Mouse (Mus musculus) ES-E14 (cell line): ENCODE measurements around the gene Exoc4. TPM values are rescaled to one million over a fixed set of nuclear protein-coding genes. Genes with fewer than 3 reads are reported as not detected.

Experiments
- DNase-seq: peaks from one replicate; pipeline ENCODE4 v3.0.0-alpha.2; 2013; ENCODE audit warnings: low read depth, low spot score
- H3K27ac ChIP-seq: 2 replicates; pipeline ENCODE4 v1.5.1; 2012; ENCODE audit warnings: low read depth, mild to moderate bottlenecking, low read length, moderate library complexity, mixed read lengths; ENCODE audit not compliant: poor library complexity, insufficient read depth, severe bottlenecking
- H3K36me3 ChIP-seq: 2 replicates; pipeline ENCODE4 v1.6.1; 2012; ENCODE audit warnings: mild to moderate bottlenecking, low read length, moderate library complexity, mixed read lengths; ENCODE audit not compliant: control insufficient read depth, poor library complexity, insufficient read depth, severe bottlenecking
- H3K4me1 ChIP-seq, 2 experiments: fragments of 150-350 bp in 1 of 2; sonication (generic) in 1 of 2; 2 replicates each; pipeline ENCODE4 v1.6.1; 2012; ENCODE audit warnings: low read length in 2 of 2, mild to moderate bottlenecking in 1 of 2, mixed read lengths in 1 of 2; ENCODE audit not compliant: control insufficient read depth in 2 of 2, insufficient read depth in 2 of 2, poor library complexity in 1 of 2
- H3K4me3 ChIP-seq, 2 experiments: fragments of 150-350 bp in 1 of 2; sonication (generic) in 1 of 2; 2 replicates each; pipeline ENCODE4 v1.5.1; 2012; ENCODE audit warnings: low read length in 2 of 2, low read depth in 1 of 2, mild to moderate bottlenecking in 1 of 2, mixed read lengths in 1 of 2; ENCODE audit not compliant: insufficient read depth in 1 of 2, poor library complexity in 1 of 2, severe bottlenecking in 1 of 2
- H3K9ac ChIP-seq: 2 replicates; pipeline ENCODE4 v1.6.1; 2012; ENCODE audit warnings: low read depth, mild to moderate bottlenecking, low read length, mixed read lengths; ENCODE audit not compliant: poor library complexity, insufficient read depth, severe bottlenecking
- H3K9me3 ChIP-seq: fragments of 150-350 bp; sonication (generic); 2 replicates; pipeline ENCODE4 v1.6.1; 2012; ENCODE audit warnings: low read depth, mild to moderate bottlenecking, low read length; ENCODE audit not compliant: control insufficient read depth, insufficient read depth
- CHD2 ChIP-seq: IDR thresholded peaks from 2 replicates; pipeline ENCODE4 v1.6.1; 2014; ENCODE audit warnings: mild to moderate bottlenecking, low read depth, low read length, inconsistent platforms
- HCFC1 ChIP-seq: IDR thresholded peaks from 2 replicates; pipeline ENCODE4 v1.6.1; 2012; ENCODE audit warnings: low read length, inconsistent platforms, borderline replicate concordance; ENCODE audit not compliant: insufficient read depth
- MAFK ChIP-seq: IDR thresholded peaks from 2 replicates; pipeline ENCODE4 v1.6.1; 2014; ENCODE audit warnings: mild to moderate bottlenecking, low read depth, low read length, inconsistent platforms; ENCODE audit not compliant: insufficient read depth
- ZC3H11A ChIP-seq: IDR thresholded peaks from 2 replicates; pipeline ENCODE4 v1.6.1; 2012; ENCODE audit warnings: low read depth, mild to moderate bottlenecking, inconsistent platforms, low read length, borderline replicate concordance
- ZNF384 ChIP-seq: IDR thresholded peaks from 2 replicates; pipeline ENCODE4 v1.6.1; 2012; ENCODE audit warnings: low read depth, low read length, inconsistent platforms
- in situ Hi-C, 2 experiments: fragments of 600-800 bp; cut with MboI; formaldehyde crosslinking; loops; one replicate each; pipeline ENCODE4 v1.15.1; 2025; ENCODE audit warnings: low sequenced_read_pairs in 2 of 2, inconsistent platforms in 1 of 2; ENCODE audit not compliant: unreplicated experiment in 2 of 2
- total RNA-seq: library from RNA; depleted of rRNA; stranded (reverse); fragments of 300-350 nt; gene quantifications from 2 replicates; pipeline ENCODE4 v1.2.3, GENCODE M21; 2012

The Exoc4 gene
- total RNA-seq, 1 experiment, result 99.3 TPM

DNA sequence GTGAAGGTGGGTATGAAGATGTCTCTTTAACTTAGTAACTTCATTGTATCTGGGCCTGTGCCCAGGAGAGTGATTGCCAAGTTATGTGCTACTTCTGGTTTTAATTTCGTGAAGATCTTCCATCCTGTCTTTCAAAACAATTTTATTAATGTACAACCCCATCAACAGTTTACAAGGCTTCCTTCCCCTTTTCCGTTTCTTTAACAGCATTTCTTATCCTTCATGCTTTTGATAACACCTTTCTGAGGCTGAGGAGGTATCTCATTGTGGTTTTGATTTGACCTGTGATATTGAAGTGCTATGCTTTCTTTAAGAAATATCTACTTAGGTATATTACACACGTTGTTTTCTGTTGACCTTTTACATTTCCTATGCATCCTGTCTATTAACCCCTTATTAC, 616.9 kb downstream of the Exoc4 start:
- in situ Hi-C loops, result no loop called here

DNA sequence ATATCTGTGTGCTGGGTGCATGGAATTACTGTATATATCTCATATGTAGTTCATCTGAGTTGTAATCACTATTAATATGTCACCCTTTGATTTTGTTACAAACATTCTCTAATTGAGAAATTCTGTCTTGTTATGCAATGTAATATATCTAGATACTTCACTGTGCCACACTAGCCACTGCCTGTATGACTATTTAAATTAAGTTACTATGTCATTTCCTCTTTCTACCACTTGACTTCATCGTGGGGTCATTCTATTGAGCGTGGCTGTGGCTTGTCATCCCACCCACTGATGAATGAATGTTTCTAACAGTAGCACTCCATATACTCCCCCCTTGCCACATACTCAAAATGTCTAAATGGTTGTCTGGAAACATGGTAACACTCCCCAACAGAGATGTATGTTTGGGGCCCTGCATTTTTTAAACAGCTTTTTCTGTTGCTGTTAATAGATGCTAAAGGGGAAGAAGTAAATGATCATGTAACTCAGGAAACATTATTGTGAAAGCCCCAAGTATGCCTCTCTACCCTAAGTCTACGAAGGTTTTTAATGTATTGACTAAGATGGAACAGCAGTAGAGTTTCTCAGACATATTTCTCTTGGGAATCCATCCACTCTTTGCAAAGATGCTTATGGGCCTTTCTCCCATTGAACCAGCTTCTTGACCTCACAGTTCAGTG, 618.2 kb downstream of the Exoc4 start:
- Histone ChIP-seq H3K9ac (no peak overlapping the region), H3K4me1 (peaks cover 3 to 12% of the 10 kb centered on the region in 2 experiments), H3K27ac (no peak overlapping the region), H3K36me3 (no peaks in the 10 kb centered on the region), H3K4me3 (no peak overlapping the region), H3K9me3 (no peaks in the 10 kb centered on the region)
- no peak for DNase-seq
- in situ Hi-C loops, result no loop called here
- no peak for TF ChIP-seq CHD2
- TF ChIP-seq HCFC1, result no peak
- TF ChIP-seq ZNF384, result no peak
- TF ChIP-seq MAFK, result no peak
- no peak for TF ChIP-seq ZC3H11A

More for the DNA sequence above, 616.9 kb downstream of the Exoc4 start:
- H3K9ac ChIP-seq, result no peak overlapping the region
- no peak for DNase-seq
- no peaks in the 10 kb centered on the region for H3K36me3 ChIP-seq
- no peak overlapping the region for H3K27ac ChIP-seq
- TF ChIP-seq CHD2 (no peak), MAFK (no peak), HCFC1 (no peak), ZNF384 (no peak), ZC3H11A (no peak)
- no peaks in the 10 kb centered on the region for H3K9me3 ChIP-seq
- no peak overlapping the region for H3K4me3 ChIP-seq
- 0 out of 4 replicates have a peak, but pooled peaks cover 0 to 3% of the 10 kb centered on the region in 2 experiments for H3K4me1 ChIP-seq

DNA sequence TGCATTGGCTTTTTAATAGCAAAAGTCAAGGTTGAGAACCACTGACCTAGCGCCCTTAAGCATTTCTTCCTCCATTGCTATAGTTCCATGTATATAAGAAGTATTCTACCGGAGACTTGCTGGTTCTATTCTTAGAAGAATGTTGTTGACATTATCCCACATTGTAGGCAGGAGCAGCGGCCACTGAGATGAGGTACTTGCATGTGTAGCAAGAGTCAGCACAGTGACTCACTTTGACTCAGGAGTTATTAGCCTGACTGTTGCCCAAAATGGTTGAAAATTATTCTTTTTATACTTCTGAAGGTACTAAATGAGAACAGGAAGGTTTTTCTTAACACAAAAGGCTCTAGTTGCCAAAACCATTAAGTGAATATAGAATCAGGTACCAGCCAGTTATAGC, 620.4 kb downstream of the Exoc4 start:
- no peak for DNase-seq
- in situ Hi-C loops, result no loop called here
- TF ChIP-seq HCFC1, result no peak
- no peak for TF ChIP-seq CHD2
- no peak for TF ChIP-seq MAFK
- no peak for TF ChIP-seq ZNF384
- TF ChIP-seq ZC3H11A, result no peak
- H3K27ac ChIP-seq, result no peak overlapping the region
- H3K4me1 ChIP-seq, result peaks cover 7 to 13% of the 10 kb centered on the region in 2 experiments
- H3K9ac ChIP-seq, result no peak overlapping the region
- H3K4me3 ChIP-seq, result no peak overlapping the region
- H3K36me3 ChIP-seq, result no peaks in the 10 kb centered on the region
- H3K9me3 ChIP-seq, result no peaks in the 10 kb centered on the region

DNA sequence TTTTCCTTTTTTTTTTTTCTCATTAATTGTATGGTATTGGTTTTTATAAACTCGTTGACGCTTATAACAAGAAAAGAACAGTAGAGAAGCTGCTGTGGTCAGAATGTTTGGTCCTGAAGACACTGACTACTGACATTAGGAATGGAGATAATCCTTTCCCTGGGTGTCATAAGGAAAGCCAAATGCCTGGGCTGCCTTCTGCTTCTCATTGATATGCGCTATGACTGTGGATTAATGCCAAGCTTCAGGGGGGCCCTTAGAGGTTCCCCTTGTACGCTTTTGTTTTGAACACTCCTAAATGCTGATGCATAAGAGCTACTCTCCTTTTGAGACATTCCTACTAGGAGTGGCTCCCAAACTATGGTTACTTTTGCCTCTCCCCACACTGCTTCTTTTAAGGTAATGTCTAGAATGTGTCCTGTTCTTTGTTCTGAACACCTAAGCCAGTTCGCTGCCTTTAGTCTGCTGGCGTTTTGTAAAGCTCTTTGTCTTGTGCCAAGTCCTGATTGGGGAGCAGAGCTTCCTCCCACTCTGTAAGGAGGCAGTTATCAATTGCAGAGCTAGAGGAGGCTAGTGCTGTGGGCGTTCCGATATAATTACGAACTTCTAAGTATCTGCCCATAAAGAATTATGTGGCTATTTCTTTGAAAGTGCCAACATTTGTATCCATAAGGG, 621.7 kb downstream of the Exoc4 start:
- no peak overlapping the region for H3K4me3 ChIP-seq
- DNase-seq, result peak; percentile 36
- in situ Hi-C loops, result no loop called here
- no peak overlapping the region for H3K27ac ChIP-seq
- no peak overlapping the region for H3K9ac ChIP-seq
- H3K9me3 ChIP-seq, result no peaks in the 10 kb centered on the region
- H3K4me1 ChIP-seq, result peaks cover 7 to 13% of the 10 kb centered on the region in 2 experiments
- TF ChIP-seq HCFC1, result no peak
- TF ChIP-seq CHD2, result no peak
- TF ChIP-seq ZC3H11A, result no peak
- no peak for TF ChIP-seq ZNF384
- no peaks in the 10 kb centered on the region for H3K36me3 ChIP-seq
